Mouse (Mus musculus): Measurements from ENCODE around the gene Nemp1. TPM values are rescaled to one million over a fixed set of nuclear protein-coding genes. Genes with fewer than 3 reads are reported as not detected.
A peak's percentile ranks its signal among the peaks of the same experiment; 100 is the strongest.

Nemp1 gene
- polyA plus RNA-seq, 1 experiment = not detected

GRCm38 (mm10) chr10:127676691-127677548 is 10.2 kb downstream of the Nemp1 start:
- H3K4me3 ChIP-seq (ENCODE audit: insufficient read depth, low read depth, low read length) = peak overlapping the region; percentile 87
- H3K27ac ChIP-seq (ENCODE audit: insufficient read depth, low read depth, low read length) = peak overlapping the region; percentile 64; the same call in 1 of the 2 replicates
- peaks cover 7% of the 10 kb centered on the region for H3K4me1 ChIP-seq (ENCODE audit: control insufficient read depth, insufficient read depth, low read length)
- under 1% methylated on average over 71 of the region's 71 CpGs for WGBS
- TF ChIP-seq POLR2A (IDR thresholded peaks at IDR 0.05; ENCODE audit: insufficient read depth, low read depth, low read length) (no peak), CTCF (IDR thresholded peaks at IDR 0.05; ENCODE audit: insufficient read depth, low read depth, low read length) (no peak)

DNA sequence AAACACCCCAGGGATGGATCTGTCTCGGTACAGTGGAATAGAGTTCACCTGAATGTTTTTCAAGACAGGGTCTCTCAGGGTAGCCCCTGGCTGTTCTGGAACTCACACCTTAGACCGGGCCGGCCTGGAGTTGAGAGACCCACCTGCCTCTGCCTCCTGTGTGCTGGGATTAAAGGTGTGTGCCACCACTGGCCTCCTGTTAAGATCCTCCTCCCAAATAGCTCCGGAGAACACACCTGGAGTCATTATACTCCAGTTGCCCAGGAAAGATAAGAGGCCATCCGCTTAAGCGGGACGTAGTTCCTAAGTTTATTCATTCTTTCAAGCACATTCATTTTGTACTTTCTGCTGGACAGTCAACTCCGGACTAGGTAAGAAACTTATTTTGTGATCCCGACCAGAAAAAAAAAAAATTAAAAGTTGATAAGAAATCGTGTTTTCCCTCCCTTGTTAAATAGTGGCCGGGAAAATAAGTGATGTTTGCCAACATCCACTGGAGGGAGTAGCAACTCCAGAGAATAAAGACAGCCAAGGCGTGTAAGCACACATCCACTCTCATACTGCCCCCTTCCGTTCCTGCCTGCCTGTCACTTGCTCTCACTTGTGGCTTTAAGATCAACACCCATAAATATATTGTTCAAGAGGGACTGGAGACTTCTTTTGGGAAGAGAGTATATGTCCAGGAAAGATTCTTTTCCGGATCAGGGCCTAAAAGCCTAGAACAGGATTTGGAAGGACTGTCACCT is 11.1 kb downstream of the Nemp1 start:
- TF ChIP-seq CTCF (IDR thresholded peaks at IDR 0.05; ENCODE audit: insufficient read depth, low read depth, low read length) = no peak
- H3K4me1 ChIP-seq (ENCODE audit: control insufficient read depth, insufficient read depth, low read length) = peaks cover 7% of the 10 kb centered on the region
- peak overlapping the region; percentile 87 for H3K4me3 ChIP-seq (ENCODE audit: insufficient read depth, low read depth, low read length)
- no peak overlapping the region for H3K27ac ChIP-seq (ENCODE audit: insufficient read depth, low read depth, low read length)
- 9% methylated on average over 14 of the region's 14 CpGs for WGBS

- no peak overlapping the region for H3K27ac ChIP-seq (ENCODE audit: insufficient read depth, low read depth, low read length)
- 97% methylated on average over 1 of the region's 1 CpGs for WGBS
- H3K4me3 ChIP-seq (ENCODE audit: insufficient read depth, low read depth, low read length) = no peak overlapping the region
- peaks cover 7% of the 10 kb centered on the region for H3K4me1 ChIP-seq (ENCODE audit: control insufficient read depth, insufficient read depth, low read length)
- TF ChIP-seq POLR2A (IDR thresholded peaks at IDR 0.05; ENCODE audit: insufficient read depth, low read depth, low read length) (no peak), CTCF (IDR thresholded peaks at IDR 0.05; ENCODE audit: insufficient read depth, low read depth, low read length) (no peak)
Observed at GRCm38 (mm10) chr10:127679208-127679607, 12.5 kb downstream of the Nemp1 start.

DNA sequence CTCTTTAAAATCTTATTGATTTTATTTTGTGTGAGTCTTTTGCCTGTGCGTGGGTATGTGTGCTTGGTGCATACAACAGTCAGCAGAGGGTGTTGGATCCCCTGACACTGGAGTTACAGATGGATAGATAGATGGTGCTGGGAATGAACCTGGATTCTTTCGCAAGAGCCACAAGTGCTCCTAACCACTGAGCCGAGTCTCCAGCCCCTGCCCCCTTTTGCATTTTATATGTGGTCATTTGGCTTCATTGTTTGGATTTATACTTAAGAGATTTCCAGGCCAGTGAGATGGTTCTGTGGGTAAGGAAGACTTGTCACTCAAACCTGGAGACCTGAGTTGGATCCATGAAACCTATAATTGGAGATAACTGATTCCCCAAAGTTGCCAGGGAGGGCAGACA is 13.2 kb downstream of the Nemp1 start:
- no peak overlapping the region for H3K27ac ChIP-seq (ENCODE audit: insufficient read depth, low read depth, low read length)
- 84% methylated on average over 3 of the region's 3 CpGs for WGBS
- H3K4me3 ChIP-seq (ENCODE audit: insufficient read depth, low read depth, low read length) = no peak overlapping the region
- TF ChIP-seq CTCF (IDR thresholded peaks at IDR 0.05; ENCODE audit: insufficient read depth, low read depth, low read length) (no peak), POLR2A (IDR thresholded peaks at IDR 0.05; ENCODE audit: insufficient read depth, low read depth, low read length) (no peak)
- peaks cover 7% of the 10 kb centered on the region for H3K4me1 ChIP-seq (ENCODE audit: control insufficient read depth, insufficient read depth, low read length)

DNA sequence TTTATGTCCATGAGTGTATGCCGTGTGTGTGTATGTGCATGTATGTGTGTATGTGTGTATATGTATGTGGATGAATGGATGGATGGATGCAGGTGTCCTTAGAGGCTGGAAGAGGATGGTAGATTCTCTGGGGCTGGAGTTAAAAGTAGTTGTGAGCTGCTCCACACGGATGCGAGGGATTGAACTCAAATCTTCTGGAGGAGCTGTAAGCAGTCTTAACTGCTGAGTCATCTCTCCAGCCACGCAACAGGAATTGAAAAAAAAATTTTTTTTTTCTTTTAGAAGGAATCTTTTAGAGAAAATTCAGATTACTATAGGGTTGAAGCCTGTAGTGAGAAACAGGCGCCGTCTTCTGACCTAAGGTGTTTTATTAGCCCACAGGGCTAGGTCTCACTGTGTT is 16.2 kb downstream of the Nemp1 start:
- Histone ChIP-seq H3K4me3 (ENCODE audit: insufficient read depth, low read depth, low read length) (no peak overlapping the region), H3K4me1 (ENCODE audit: control insufficient read depth, insufficient read depth, low read length) (no peaks in the 10 kb centered on the region), H3K27ac (ENCODE audit: insufficient read depth, low read depth, low read length) (no peak overlapping the region)
- TF ChIP-seq CTCF (IDR thresholded peaks at IDR 0.05; ENCODE audit: insufficient read depth, low read depth, low read length) (no peak), POLR2A (IDR thresholded peaks at IDR 0.05; ENCODE audit: insufficient read depth, low read depth, low read length) (no peak)
- 76% methylated on average over 6 of the region's 6 CpGs for WGBS

- TF ChIP-seq CTCF (IDR thresholded peaks at IDR 0.05; ENCODE audit: insufficient read depth, low read depth, low read length) (no peak), POLR2A (IDR thresholded peaks at IDR 0.05; ENCODE audit: insufficient read depth, low read depth, low read length) (no peak)
- 29% methylated on average over 1 of the region's 1 CpGs for WGBS
- Histone ChIP-seq H3K4me1 (ENCODE audit: control insufficient read depth, insufficient read depth, low read length) (no peaks in the 10 kb centered on the region), H3K27ac (ENCODE audit: insufficient read depth, low read depth, low read length) (no peak overlapping the region), H3K4me3 (ENCODE audit: insufficient read depth, low read depth, low read length) (no peak overlapping the region)
Observed at GRCm38 (mm10) chr10:127691053-127691452, 24.4 kb downstream of the Nemp1 start.

GRCm38 (mm10) chr10:127694636-127695035 is 27.9 kb downstream of the Nemp1 start:
- H3K4me3 ChIP-seq (ENCODE audit: insufficient read depth, low read depth, low read length) = no peak overlapping the region
- 45% methylated on average over 2 of the region's 2 CpGs for WGBS
- no peak overlapping the region for H3K27ac ChIP-seq (ENCODE audit: insufficient read depth, low read depth, low read length)
- no peaks in the 10 kb centered on the region for H3K4me1 ChIP-seq (ENCODE audit: control insufficient read depth, insufficient read depth, low read length)
- TF ChIP-seq CTCF (IDR thresholded peaks at IDR 0.05; ENCODE audit: insufficient read depth, low read depth, low read length) = no peak
- no peak for TF ChIP-seq POLR2A (IDR thresholded peaks at IDR 0.05; ENCODE audit: insufficient read depth, low read depth, low read length)

- Histone ChIP-seq H3K4me3 (ENCODE audit: insufficient read depth, low read depth, low read length) (no peak overlapping the region), H3K4me1 (ENCODE audit: control insufficient read depth, insufficient read depth, low read length) (no peaks in the 10 kb centered on the region), H3K27ac (ENCODE audit: insufficient read depth, low read depth, low read length) (no peak overlapping the region)
- whole genome bisulfite sequencing = 93% methylated on average over 7 of the region's 7 CpGs
- TF ChIP-seq CTCF (IDR thresholded peaks at IDR 0.05; ENCODE audit: insufficient read depth, low read depth, low read length) (no peak), POLR2A (IDR thresholded peaks at IDR 0.05; ENCODE audit: insufficient read depth, low read depth, low read length) (no peak)
Observed at GRCm38 (mm10) chr10:127695775-127696174, 29.1 kb downstream of the Nemp1 start.

- Histone ChIP-seq H3K4me3 (ENCODE audit: insufficient read depth, low read depth, low read length) (no peak overlapping the region), H3K4me1 (ENCODE audit: control insufficient read depth, insufficient read depth, low read length) (no peaks in the 10 kb centered on the region), H3K27ac (ENCODE audit: insufficient read depth, low read depth, low read length) (no peak overlapping the region)
- TF ChIP-seq POLR2A (IDR thresholded peaks at IDR 0.05; ENCODE audit: insufficient read depth, low read depth, low read length) (no peak), CTCF (IDR thresholded peaks at IDR 0.05; ENCODE audit: insufficient read depth, low read depth, low read length) (no peak)
- WGBS = 93% methylated on average over 7 of the region's 7 CpGs
Observed at GRCm38 (mm10) chr10:127698966-127699365, 32.3 kb downstream of the Nemp1 start.

Data from olfactory bulb, adult 2 months (tissue).